Mouse (Mus musculus): ENCODE measurements around the gene Brdt. TPM values are rescaled to one million over a fixed set of nuclear protein-coding genes. Genes with fewer than 3 reads are reported as not detected.
"Not testable (repeated sequence)": the region's sequence is repeated elsewhere in the genome, so short reads cannot be mapped to it uniquely, and the experiment has no call there.

The Brdt gene
- polyA plus RNA-seq, 1 experiment from 2014 or later, result 1.4 TPM

DNA sequence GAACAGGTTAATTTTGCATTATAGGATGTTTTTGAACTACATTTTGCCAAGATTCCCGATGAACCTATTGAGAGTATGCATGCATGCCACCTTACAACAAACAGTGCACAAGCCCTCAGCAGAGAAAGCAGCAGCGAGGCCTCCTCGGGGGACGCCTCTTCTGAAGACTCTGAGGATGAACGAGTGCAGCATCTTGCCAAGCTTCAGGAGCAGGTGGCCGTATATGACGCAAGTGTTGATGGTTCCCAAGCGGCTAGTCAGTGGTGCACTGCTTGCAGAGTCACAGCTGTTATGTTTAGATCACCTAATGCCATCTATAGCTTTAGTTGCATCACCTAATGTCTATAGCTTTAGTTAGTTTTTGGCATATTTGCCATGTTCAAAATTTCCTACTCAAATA, 26.8 kb downstream of the Brdt start:
- WGBS, result 90% methylated on average over 8 of the region's 8 CpGs
- H3K4me3 ChIP-seq (ENCODE audit: low read length), result no peak overlapping the region

DNA sequence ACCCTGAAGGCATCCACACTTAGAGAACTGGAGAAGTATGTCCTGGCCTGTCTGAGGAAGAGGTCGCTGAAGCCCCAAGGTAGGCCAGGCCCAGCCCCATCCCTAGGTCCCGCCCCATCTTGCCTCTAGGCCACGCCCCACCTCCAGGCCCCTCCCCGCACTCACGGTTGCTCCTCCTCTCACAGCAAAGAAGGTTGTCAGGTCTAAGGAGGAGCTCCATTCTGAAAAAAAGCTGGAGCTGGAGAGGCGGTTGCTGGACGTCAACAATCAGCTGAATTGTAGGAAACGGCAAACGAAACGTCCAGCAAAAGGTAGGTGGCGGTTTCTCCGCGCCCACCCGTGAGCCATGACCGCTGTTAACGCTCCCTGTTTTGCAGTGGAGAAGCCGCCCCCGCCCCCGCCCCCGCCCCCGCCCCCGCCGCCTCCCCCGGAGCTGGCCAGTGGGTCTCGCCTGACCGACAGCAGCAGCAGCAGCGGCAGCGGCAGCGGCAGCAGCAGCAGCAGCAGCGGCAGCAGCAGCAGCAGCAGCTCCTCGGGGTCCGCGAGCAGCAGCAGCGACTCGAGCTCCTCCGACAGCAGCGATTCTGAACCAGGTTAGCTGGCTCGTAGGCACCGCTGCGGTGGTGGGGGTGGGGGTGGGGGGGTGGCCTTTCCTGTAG, 28.6 kb downstream of the Brdt start:
- H3K4me1 ChIP-seq (ENCODE audit: control insufficient read depth, insufficient read depth, low read length), result 0 out of 2 replicates have a peak, but pooled peaks cover 7% of the 10 kb centered on the region
- 4% methylated on average over 40 of the region's 40 CpGs for WGBS
- peak; percentile 99 for ATAC-seq (ENCODE audit: low FRiP score, low TSS enrichment)
- H3K27ac ChIP-seq (ENCODE audit: low read depth, low read length), result peak overlapping the region; percentile 65; the same call in 1 of the 2 replicates
- H3K4me3 ChIP-seq (ENCODE audit: low read length), result peak overlapping the region; percentile 59
- peak overlapping the region; percentile 56 for H3K9ac ChIP-seq (ENCODE audit: low read depth, low read length)
- no peaks in the 10 kb centered on the region for H3K9me3 ChIP-seq (ENCODE audit: control insufficient read depth, low read length)
- peak overlapping the region; percentile 52 for H3K4me2 ChIP-seq (replicated peaks; ENCODE audit: low read depth, low read length)
- H3K36me3 ChIP-seq (ENCODE audit: control insufficient read depth, insufficient read depth, low read length), result no peaks in the 10 kb centered on the region
- no peaks in the 10 kb centered on the region for H3K27me3 ChIP-seq (ENCODE audit: control insufficient read depth, insufficient read depth, low read length)

More for the DNA sequence above, 26.8 kb downstream of the Brdt start:
- no peak for ATAC-seq (ENCODE audit: low FRiP score, low TSS enrichment)
- Histone ChIP-seq H3K4me2 (replicated peaks; ENCODE audit: low read depth, low read length) (no peak overlapping the region), H3K36me3 (ENCODE audit: control insufficient read depth, insufficient read depth, low read length) (no peaks in the 10 kb centered on the region), H3K27me3 (ENCODE audit: control insufficient read depth, insufficient read depth, low read length) (no peaks in the 10 kb centered on the region), H3K9me3 (ENCODE audit: control insufficient read depth, low read length) (no peaks in the 10 kb centered on the region), H3K27ac (ENCODE audit: low read depth, low read length) (no peak overlapping the region), H3K4me1 (ENCODE audit: control insufficient read depth, insufficient read depth, low read length) (0 out of 2 replicates have a peak, but pooled peaks cover 7% of the 10 kb centered on the region), H3K9ac (ENCODE audit: low read depth, low read length) (no peak overlapping the region)

DNA sequence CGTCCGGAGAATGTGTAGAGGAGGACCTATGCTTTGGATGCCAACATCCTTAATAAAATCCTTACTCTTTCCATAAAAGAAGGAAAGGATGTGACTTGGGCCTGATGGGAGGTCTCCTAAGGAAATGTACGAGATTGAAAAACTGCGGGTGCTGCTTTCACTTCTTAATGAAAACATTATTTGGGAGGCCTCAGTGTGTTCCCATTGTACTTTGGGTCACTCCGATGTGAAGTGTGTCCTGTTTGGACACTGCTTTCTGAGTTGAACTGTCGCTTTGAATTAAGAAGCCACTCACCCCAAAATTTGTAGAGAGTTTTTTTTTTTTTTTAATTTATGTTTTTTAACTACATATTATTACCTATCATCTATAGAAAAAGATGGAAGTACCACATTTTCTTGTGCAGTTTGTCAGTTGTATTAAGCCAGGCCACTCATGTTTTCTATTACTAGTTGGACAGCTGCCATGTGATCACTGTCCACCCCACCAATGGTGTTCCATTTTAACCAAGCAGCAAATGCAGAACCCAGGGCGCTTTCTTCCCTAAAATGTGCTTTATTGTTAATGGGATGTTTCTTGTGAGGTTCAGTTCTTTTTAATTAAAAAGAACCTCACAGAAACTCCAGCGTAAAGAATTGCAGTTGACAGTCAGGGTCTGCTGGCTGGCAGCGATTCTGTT, 29.2 kb downstream of the Brdt start:
- H3K9me3 ChIP-seq (ENCODE audit: control insufficient read depth, low read length), result no peaks in the 10 kb centered on the region
- 23% methylated on average over 9 of the region's 9 CpGs for WGBS
- H3K27me3 ChIP-seq (ENCODE audit: control insufficient read depth, insufficient read depth, low read length), result no peaks in the 10 kb centered on the region
- 0 out of 2 replicates have a peak, but pooled peaks cover 7% of the 10 kb centered on the region for H3K4me1 ChIP-seq (ENCODE audit: control insufficient read depth, insufficient read depth, low read length)
- ATAC-seq (ENCODE audit: low FRiP score, low TSS enrichment), result no peak
- H3K9ac ChIP-seq (ENCODE audit: low read depth, low read length), result peak overlapping the region; percentile 56
- H3K27ac ChIP-seq (ENCODE audit: low read depth, low read length), result peak overlapping the region; percentile 65; the same call in 1 of the 2 replicates
- no peaks in the 10 kb centered on the region for H3K36me3 ChIP-seq (ENCODE audit: control insufficient read depth, insufficient read depth, low read length)
- H3K4me2 ChIP-seq (replicated peaks; ENCODE audit: low read depth, low read length), result peak overlapping the region; percentile 52
- H3K4me3 ChIP-seq (ENCODE audit: low read length), result peak overlapping the region; percentile 59

DNA sequence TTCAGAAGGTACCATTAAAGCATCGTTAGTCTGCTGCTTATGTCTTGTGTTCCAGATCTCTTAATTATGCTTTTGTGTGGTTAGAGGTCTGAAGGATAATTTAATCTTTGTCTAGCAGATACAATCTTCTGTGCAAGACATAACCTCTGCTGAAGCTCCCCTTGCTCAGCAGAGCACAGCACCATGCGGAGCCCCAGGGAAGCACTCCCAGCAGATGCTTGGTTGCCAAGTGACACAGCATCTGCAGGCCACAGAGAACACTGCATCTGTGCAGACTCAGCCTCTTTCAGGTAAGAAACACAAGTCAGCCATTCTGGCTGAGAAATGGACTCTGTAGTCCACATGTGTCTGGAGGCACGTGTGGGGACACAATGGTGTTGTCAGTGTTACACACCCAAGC, 39.1 kb downstream of the Brdt start:
- Histone ChIP-seq H3K4me3 (ENCODE audit: low read length) (no peak overlapping the region), H3K36me3 (ENCODE audit: control insufficient read depth, insufficient read depth, low read length) (no peaks in the 10 kb centered on the region), H3K9ac (ENCODE audit: low read depth, low read length) (no peak overlapping the region), H3K9me3 (ENCODE audit: control insufficient read depth, low read length) (no peaks in the 10 kb centered on the region), H3K27ac (ENCODE audit: low read depth, low read length) (no peak overlapping the region), H3K4me1 (ENCODE audit: control insufficient read depth, insufficient read depth, low read length) (no peaks in the 10 kb centered on the region), H3K4me2 (replicated peaks; ENCODE audit: low read depth, low read length) (no peak overlapping the region), H3K27me3 (ENCODE audit: control insufficient read depth, insufficient read depth, low read length) (no peaks in the 10 kb centered on the region)
- 75% methylated on average over 3 of the region's 3 CpGs for WGBS
- ATAC-seq (ENCODE audit: low FRiP score, low TSS enrichment), result peak; percentile 62; the same call in 1 of the 2 replicates

DNA sequence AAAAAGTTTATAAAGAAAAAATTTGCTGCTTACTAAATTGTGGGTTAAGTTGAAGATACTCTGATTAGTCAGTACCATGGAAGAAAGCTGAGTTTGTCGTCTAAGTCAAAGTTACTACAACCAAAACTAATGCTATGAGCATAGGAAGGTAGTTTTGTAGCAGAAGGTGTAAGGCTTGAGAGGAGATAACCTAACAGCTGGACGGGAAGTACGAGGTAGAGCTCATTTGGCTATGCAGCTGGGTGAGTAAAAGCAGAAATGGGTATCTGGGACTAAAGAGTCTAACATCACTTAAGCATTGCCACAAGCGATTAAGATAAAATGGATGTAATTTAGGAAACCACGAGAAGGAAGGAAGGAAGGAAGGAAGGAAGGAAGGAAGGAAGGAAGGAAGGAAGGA, 40.4 kb downstream of the Brdt start:
- 89% methylated on average over 5 of the region's 5 CpGs for WGBS

DNA sequence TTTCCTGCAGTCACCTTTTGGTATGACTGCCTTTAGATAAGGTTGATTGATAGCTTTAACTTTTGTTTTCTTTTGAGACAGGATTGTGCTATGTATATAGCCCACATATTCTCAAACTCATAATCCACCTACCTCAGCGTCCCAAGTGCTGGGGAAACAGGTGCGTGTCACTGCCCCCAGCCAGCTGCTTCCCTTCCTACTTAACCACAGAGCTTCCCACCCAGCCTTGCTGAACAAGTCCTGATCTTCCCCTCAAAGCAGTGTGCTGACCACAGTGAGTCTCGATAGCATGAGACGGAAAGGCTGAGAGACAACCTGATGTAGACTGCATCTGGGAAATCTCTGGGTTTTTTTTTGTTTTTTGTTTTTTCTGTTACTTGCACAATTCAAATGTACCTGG, 42.3 kb downstream of the Brdt start:
- Histone ChIP-seq H3K4me1 (ENCODE audit: control insufficient read depth, insufficient read depth, low read length) (no peaks in the 10 kb centered on the region), H3K4me2 (replicated peaks; ENCODE audit: low read depth, low read length) (no peak overlapping the region), H3K27ac (ENCODE audit: low read depth, low read length) (no peak overlapping the region), H3K27me3 (ENCODE audit: control insufficient read depth, insufficient read depth, low read length) (no peaks in the 10 kb centered on the region), H3K36me3 (ENCODE audit: control insufficient read depth, insufficient read depth, low read length) (no peaks in the 10 kb centered on the region), H3K4me3 (ENCODE audit: low read length) (no peak overlapping the region), H3K9ac (ENCODE audit: low read depth, low read length) (no peak overlapping the region), H3K9me3 (ENCODE audit: control insufficient read depth, low read length) (no peaks in the 10 kb centered on the region)
- no peak for ATAC-seq (ENCODE audit: low FRiP score, low TSS enrichment)
- WGBS, result 92% methylated on average over 4 of the region's 4 CpGs

More for the DNA sequence above, 40.4 kb downstream of the Brdt start:
- H3K9me3 ChIP-seq (ENCODE audit: control insufficient read depth, low read length), result no peaks in the 10 kb centered on the region
- H3K27me3 ChIP-seq (ENCODE audit: control insufficient read depth, insufficient read depth, low read length), result no peaks in the 10 kb centered on the region
- no peak overlapping the region for H3K9ac ChIP-seq (ENCODE audit: low read depth, low read length)
- ATAC-seq (ENCODE audit: low FRiP score, low TSS enrichment), result no peak
- H3K4me1 ChIP-seq (ENCODE audit: control insufficient read depth, insufficient read depth, low read length), result no peaks in the 10 kb centered on the region
- no peak overlapping the region for H3K4me3 ChIP-seq (ENCODE audit: low read length)
- H3K27ac ChIP-seq (ENCODE audit: low read depth, low read length), result no peak overlapping the region
- H3K4me2 ChIP-seq (replicated peaks; ENCODE audit: low read depth, low read length), result no peak overlapping the region
- H3K36me3 ChIP-seq (ENCODE audit: control insufficient read depth, insufficient read depth, low read length), result no peaks in the 10 kb centered on the region

DNA sequence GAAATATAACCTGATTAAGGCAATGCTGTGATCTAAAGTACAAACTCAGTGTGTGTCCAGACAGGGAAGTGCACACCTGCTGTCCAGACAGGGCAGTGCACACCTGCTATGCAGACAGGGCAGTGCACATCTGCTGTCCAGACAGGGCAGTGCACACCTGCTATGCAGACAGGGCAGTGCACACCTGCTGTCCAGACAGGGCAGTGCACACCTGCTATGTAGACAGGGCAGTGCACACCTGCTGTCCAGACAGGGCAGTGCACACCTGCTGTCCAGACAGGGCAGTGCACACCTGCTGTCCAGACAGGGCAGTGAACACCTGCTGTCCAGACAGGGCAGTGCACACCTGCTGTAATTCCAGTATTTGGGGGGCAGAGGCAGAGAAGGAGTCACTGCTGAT, 55.5 kb downstream of the Brdt start:
- not testable (repeated sequence) for H3K9me3 ChIP-seq (ENCODE audit: control insufficient read depth, low read length); ATAC-seq (ENCODE audit: low FRiP score, low TSS enrichment); H3K9ac ChIP-seq (ENCODE audit: low read depth, low read length); H3K36me3 ChIP-seq (ENCODE audit: control insufficient read depth, insufficient read depth, low read length); H3K4me3 ChIP-seq (ENCODE audit: low read length); H3K27me3 ChIP-seq (ENCODE audit: control insufficient read depth, insufficient read depth, low read length); H3K27ac ChIP-seq (ENCODE audit: low read depth, low read length); H3K4me2 ChIP-seq (replicated peaks; ENCODE audit: low read depth, low read length); H3K4me1 ChIP-seq (ENCODE audit: control insufficient read depth, insufficient read depth, low read length)

DNA sequence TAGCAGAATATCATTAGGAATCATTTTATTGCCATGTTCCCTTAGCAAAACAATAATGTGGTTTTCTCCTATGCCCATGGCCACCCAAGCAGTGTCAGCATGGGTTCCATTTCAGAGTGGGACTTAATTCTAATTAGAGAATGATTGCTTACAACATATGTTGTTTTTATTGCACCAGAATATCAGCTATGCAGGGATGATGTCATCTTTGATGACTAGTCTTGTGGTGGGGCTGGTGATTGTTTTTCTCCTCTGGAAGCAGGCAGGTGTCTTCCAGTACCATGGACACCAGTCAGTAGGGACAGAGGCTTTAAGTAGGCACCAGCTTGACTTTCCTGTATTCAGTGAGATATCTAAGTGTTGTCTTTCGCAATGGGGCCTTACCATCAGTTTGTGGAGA, 56.8 kb downstream of the Brdt start:
- H3K4me1 ChIP-seq (ENCODE audit: control insufficient read depth, insufficient read depth, low read length), result no peaks in the 10 kb centered on the region
- 94% methylated on average over 1 of the region's 1 CpGs for WGBS

DNA sequence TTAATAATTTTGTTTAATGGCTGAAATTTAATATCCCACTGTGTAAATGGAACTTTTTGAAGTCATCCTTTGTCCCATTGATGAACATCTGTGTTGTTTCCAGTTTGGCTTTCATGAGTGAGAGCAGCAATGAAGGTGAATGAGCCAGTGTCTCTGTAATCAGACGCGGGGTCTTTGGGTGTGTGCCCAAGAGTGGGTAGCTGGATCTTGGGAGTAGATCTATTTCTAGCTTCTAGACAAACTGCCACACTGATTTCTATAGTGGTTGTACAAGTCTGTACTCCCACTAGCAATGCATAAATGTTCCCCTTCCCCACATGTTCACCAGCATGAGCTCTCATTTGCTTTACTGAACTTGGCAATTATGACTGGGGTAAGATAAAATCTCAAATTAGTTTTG, 58.4 kb downstream of the Brdt start:
- H3K9ac ChIP-seq (ENCODE audit: low read depth, low read length), result no peak overlapping the region
- H3K4me1 ChIP-seq (ENCODE audit: control insufficient read depth, insufficient read depth, low read length), result no peaks in the 10 kb centered on the region
- no peak overlapping the region for H3K27ac ChIP-seq (ENCODE audit: low read depth, low read length)
- no peak overlapping the region for H3K4me2 ChIP-seq (replicated peaks; ENCODE audit: low read depth, low read length)
- 89% methylated on average over 2 of the region's 2 CpGs for WGBS
- H3K27me3 ChIP-seq (ENCODE audit: control insufficient read depth, insufficient read depth, low read length), result no peaks in the 10 kb centered on the region
- ATAC-seq (ENCODE audit: low FRiP score, low TSS enrichment), result no peak
- H3K4me3 ChIP-seq (ENCODE audit: low read length), result no peak overlapping the region
- no peaks in the 10 kb centered on the region for H3K9me3 ChIP-seq (ENCODE audit: control insufficient read depth, low read length)
- no peaks in the 10 kb centered on the region for H3K36me3 ChIP-seq (ENCODE audit: control insufficient read depth, insufficient read depth, low read length)

More for the DNA sequence above, 56.8 kb downstream of the Brdt start:
- H3K36me3 ChIP-seq (ENCODE audit: control insufficient read depth, insufficient read depth, low read length), result no peaks in the 10 kb centered on the region
- no peak for ATAC-seq (ENCODE audit: low FRiP score, low TSS enrichment)
- H3K27me3 ChIP-seq (ENCODE audit: control insufficient read depth, insufficient read depth, low read length), result no peaks in the 10 kb centered on the region
- H3K9ac ChIP-seq (ENCODE audit: low read depth, low read length), result no peak overlapping the region
- no peak overlapping the region for H3K4me2 ChIP-seq (replicated peaks; ENCODE audit: low read depth, low read length)
- H3K27ac ChIP-seq (ENCODE audit: low read depth, low read length), result no peak overlapping the region
- no peak overlapping the region for H3K4me3 ChIP-seq (ENCODE audit: low read length)
- H3K9me3 ChIP-seq (ENCODE audit: control insufficient read depth, low read length), result no peaks in the 10 kb centered on the region

All from kidney, embryonic 14.5 days (tissue).